Mouse (Mus musculus): ENCODE measurements around the gene Srebf2. TPM values are rescaled to one million over a fixed set of nuclear protein-coding genes. Genes with fewer than 3 reads are reported as not detected.

Gene Srebf2
- total and polyA plus RNA-seq, 3 experiments = 22.4 to 45.3 (median 24.2) TPM

DNA sequence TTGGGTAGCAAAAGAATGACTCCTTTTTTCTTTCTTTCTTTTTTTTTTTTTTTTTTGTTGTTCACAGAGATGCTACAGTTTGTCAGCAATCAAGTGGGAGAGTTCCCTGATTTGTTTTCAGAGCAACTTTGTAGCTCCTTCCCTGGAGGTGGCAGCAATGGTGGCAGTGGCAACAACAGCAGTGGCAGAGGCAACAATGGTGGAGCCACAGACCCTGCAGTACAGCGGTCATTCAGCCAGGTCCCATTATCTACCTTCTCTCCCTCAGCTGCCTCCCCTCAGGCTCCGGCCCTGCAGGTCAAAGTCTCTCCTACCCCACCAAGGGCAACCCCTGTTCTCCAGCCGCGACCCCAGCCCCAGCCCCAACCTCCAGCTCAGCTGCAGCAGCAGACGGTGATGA, 22.7 kb downstream of the Srebf2 start:
- intact Hi-C loops (cut with DNase I) = loop anchor here (5.0 kb wide), 1 partner anchor 42 kb away; the partner anchor contains the start of gene Ccdc134
- no peak for DNase-seq
- no peaks in the 10 kb centered on the region for H3K27me3 ChIP-seq (ENCODE audit: control insufficient read depth, insufficient read depth, low read length)
- no peaks in the 10 kb centered on the region for H3K36me3 ChIP-seq (ENCODE audit: control insufficient read depth, insufficient read depth, low read length)
- peaks cover 3% of the 10 kb centered on the region for H3K4me1 ChIP-seq (ENCODE audit: control insufficient read depth, insufficient read depth, low read length)
- H3K27ac ChIP-seq = no peak overlapping the region
- WGBS = 90% methylated on average over 5 of the region's 5 CpGs
- TF ChIP-seq POLR2A (IDR thresholded peaks at IDR 0.05; ENCODE audit: insufficient read depth, low read depth, low read length) (no peak), EP300 (IDR thresholded peaks at IDR 0.05; ENCODE audit: insufficient read depth, low read depth, low read length) (no peak), CTCF (IDR thresholded peaks at IDR 0.05) (no peak)
- H3K79me2 ChIP-seq (replicated peaks; ENCODE audit: control insufficient read depth, insufficient read depth, low read length) = peaks cover 2% of the 10 kb centered on the region; the same call in 1 of the 2 replicates
- no peak overlapping the region for H3K4me3 ChIP-seq
- no peak overlapping the region for H3K9ac ChIP-seq (ENCODE audit: low read depth, low read length)

DNA sequence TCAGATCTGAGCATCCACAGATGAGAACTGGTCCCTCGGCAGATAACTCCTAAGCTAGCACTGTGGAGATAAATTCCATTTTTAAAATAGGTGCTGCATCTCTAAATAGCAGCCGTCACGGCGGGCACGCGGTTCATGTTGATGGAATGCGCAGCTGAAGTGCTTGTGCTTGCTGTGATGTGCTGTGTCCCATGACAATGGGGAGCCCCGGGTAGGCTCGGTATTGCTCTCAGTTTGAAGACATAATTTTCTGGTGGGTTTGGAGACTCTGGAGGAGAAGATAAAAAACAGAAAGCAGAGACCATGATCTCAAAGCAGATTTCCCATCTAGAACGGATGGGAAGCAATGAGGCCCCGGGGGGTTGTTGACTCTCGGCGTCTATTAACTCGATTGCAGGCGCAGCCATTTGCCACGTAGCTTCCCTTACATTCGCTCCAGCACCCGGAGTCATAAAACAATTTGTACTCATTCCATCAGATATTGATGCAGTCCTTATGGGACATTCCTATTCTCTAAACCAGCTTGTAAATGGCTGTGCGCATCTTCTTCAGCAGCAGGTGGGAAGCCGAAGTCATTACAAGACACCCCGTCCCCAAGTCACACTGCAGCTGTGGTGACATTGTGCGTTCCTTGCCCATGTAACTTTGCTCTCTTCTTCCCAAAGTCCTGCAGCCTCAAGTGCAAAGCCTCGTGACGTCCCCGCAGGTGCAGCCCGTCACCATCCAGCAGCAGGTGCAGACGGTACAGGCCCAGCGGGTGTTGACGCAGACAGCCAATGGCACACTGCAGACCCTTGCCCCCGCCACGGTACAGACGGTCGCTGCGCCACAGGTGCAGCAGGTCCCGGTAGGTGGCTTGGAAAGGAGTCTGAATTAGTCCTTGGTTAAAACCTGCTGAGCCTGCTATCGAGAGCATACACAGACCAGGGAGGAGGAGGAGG, 23.7 kb downstream of the Srebf2 start:
- Histone ChIP-seq H3K9ac (ENCODE audit: low read depth, low read length) (no peak overlapping the region), H3K36me3 (ENCODE audit: control insufficient read depth, insufficient read depth, low read length) (no peaks in the 10 kb centered on the region), H3K27ac (no peak overlapping the region), H3K4me1 (ENCODE audit: control insufficient read depth, insufficient read depth, low read length) (peaks cover 3% of the 10 kb centered on the region), H3K27me3 (ENCODE audit: control insufficient read depth, insufficient read depth, low read length) (no peaks in the 10 kb centered on the region), H3K79me2 (replicated peaks; ENCODE audit: control insufficient read depth, insufficient read depth, low read length) (peaks cover 2% of the 10 kb centered on the region; the same call in 1 of the 2 replicates), H3K4me3 (no peak overlapping the region)
- DNase-seq = peak in 1 of 2 experiments; percentile 23
- TF ChIP-seq CTCF (IDR thresholded peaks at IDR 0.05) (no peak), POLR2A (IDR thresholded peaks at IDR 0.05; ENCODE audit: insufficient read depth, low read depth, low read length) (no peak)
- 82% methylated on average over 36 of the region's 36 CpGs for WGBS
- intact Hi-C loops (cut with DNase I) = no loop called here

DNA sequence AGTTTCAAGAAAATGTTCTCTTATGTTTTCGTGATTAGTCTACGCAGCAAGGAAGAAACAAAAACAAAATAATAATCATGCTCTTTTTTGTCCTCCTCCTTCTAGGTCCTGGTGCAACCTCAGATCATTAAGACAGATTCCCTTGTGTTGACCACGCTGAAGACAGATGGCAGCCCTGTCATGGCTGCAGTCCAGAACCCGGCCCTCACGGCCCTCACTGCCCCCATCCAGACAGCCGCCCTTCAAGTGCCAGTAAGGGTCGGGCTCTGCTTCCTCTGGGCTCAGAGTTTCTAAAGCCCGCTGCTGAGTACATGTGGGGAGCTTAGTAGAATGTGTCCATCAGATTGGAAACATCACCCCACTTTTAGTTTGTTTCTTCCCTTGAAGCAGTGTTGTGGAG, 25.7 kb downstream of the Srebf2 start:
- 81% methylated on average over 8 of the region's 8 CpGs for WGBS
- no peaks in the 10 kb centered on the region for H3K27me3 ChIP-seq (ENCODE audit: control insufficient read depth, insufficient read depth, low read length)
- H3K4me1 ChIP-seq (ENCODE audit: control insufficient read depth, insufficient read depth, low read length) = no peaks in the 10 kb centered on the region
- H3K27ac ChIP-seq = no peak overlapping the region
- H3K36me3 ChIP-seq (ENCODE audit: control insufficient read depth, insufficient read depth, low read length) = no peaks in the 10 kb centered on the region
- no peaks in the 10 kb centered on the region; the same call in 1 of the 2 replicates for H3K79me2 ChIP-seq (replicated peaks; ENCODE audit: control insufficient read depth, insufficient read depth, low read length)
- no peak for DNase-seq
- TF ChIP-seq EP300 (IDR thresholded peaks at IDR 0.05; ENCODE audit: insufficient read depth, low read depth, low read length) (no peak), CTCF (IDR thresholded peaks at IDR 0.05) (no peak), POLR2A (IDR thresholded peaks at IDR 0.05; ENCODE audit: insufficient read depth, low read depth, low read length) (no peak)
- H3K9ac ChIP-seq (ENCODE audit: low read depth, low read length) = no peak overlapping the region
- no peak overlapping the region for H3K4me3 ChIP-seq
- intact Hi-C loops (cut with DNase I) = no loop called here

DNA sequence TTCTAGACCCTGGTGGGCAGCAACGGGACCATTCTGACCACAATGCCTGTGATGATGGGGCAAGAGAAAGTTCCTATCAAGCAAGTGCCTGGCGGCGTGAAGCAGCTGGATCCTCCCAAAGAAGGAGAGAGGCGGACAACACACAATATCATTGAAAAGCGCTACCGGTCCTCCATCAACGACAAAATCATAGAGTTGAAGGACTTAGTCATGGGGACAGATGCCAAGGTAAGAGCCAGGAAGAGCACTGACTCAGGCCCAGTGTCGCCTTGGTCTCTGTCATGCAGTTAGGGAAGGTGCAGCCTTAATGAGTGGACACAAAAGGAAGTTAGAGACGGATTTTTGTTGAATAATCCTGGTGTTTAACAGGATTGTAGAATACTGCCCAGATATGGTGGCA, 28.1 kb downstream of the Srebf2 start:
- Histone ChIP-seq H3K36me3 (ENCODE audit: control insufficient read depth, insufficient read depth, low read length) (no peaks in the 10 kb centered on the region), H3K79me2 (replicated peaks; ENCODE audit: control insufficient read depth, insufficient read depth, low read length) (no peaks in the 10 kb centered on the region), H3K27ac (no peak overlapping the region), H3K4me3 (no peak overlapping the region), H3K27me3 (ENCODE audit: control insufficient read depth, insufficient read depth, low read length) (no peaks in the 10 kb centered on the region), H3K4me1 (ENCODE audit: control insufficient read depth, insufficient read depth, low read length) (no peaks in the 10 kb centered on the region), H3K9ac (ENCODE audit: low read depth, low read length) (no peak overlapping the region)
- TF ChIP-seq POLR2A (IDR thresholded peaks at IDR 0.05; ENCODE audit: insufficient read depth, low read depth, low read length) = no peak
- no peak for DNase-seq
- intact Hi-C loops (cut with DNase I) = no loop called here
- 90% methylated on average over 9 of the region's 9 CpGs for WGBS

DNA sequence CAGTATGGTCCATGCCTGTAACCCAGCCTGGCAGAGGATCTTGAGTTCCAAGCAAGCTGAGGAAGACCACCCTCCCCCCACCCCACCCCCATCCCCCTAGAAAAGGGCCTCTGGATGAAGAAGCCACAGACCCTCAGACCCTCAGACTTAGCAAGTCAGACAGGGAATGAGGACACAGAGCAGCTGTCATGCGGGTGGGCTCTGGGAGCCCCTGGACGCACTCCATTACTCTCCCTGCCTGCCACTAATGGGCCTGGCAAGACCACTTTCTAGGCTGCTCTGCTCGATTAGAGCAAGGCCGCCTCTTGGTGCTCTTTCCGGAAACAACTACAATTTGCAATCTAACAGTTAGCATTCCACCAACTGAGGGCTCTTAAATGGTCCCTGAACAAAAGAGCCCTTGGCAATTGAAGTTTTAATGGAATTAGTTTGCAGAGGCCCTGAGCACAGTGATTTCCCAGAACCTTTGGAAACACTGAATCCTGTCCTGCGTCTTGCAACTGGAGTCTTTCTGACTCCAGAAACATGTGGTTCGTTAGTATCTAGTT, 30.8 kb downstream of the Srebf2 start:
- 95% methylated on average over 7 of the region's 7 CpGs for WGBS
- Histone ChIP-seq H3K9ac (ENCODE audit: low read depth, low read length) (no peak overlapping the region), H3K27me3 (ENCODE audit: control insufficient read depth, insufficient read depth, low read length) (no peaks in the 10 kb centered on the region), H3K79me2 (replicated peaks; ENCODE audit: control insufficient read depth, insufficient read depth, low read length) (no peaks in the 10 kb centered on the region), H3K27ac (no peak overlapping the region), H3K4me1 (ENCODE audit: control insufficient read depth, insufficient read depth, low read length) (no peaks in the 10 kb centered on the region), H3K36me3 (ENCODE audit: control insufficient read depth, insufficient read depth, low read length) (no peaks in the 10 kb centered on the region), H3K4me3 (no peak overlapping the region)
- no peak for DNase-seq
- no peak for TF ChIP-seq POLR2A (IDR thresholded peaks at IDR 0.05; ENCODE audit: insufficient read depth, low read depth, low read length)
- no peak for TF ChIP-seq CTCF (IDR thresholded peaks at IDR 0.05)
- no peak for TF ChIP-seq EP300 (IDR thresholded peaks at IDR 0.05; ENCODE audit: insufficient read depth, low read depth, low read length)
- intact Hi-C loops (cut with DNase I) = no loop called here

DNA sequence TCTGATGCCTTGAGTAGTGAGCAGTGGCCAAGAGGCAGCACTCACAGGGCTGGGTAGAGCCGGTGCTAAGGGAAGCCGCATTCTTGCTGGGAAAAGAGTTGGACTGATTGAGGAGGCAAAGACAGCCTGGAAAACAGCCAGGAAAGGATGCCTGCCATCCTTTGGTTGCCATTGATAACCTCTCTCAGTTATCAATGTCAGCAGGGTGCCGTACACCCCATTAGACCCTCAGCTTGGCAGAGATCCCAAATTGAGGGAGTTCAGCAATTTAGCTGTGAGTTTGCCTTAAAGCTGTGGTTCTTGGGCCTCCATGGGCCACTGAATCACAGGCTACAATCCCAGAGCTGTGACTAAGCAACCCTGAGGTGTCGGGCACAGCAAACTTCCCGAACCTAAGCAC, 34.1 kb downstream of the Srebf2 start:
- no peak for TF ChIP-seq POLR2A (IDR thresholded peaks at IDR 0.05; ENCODE audit: insufficient read depth, low read depth, low read length)
- no peaks in the 10 kb centered on the region for H3K4me1 ChIP-seq (ENCODE audit: control insufficient read depth, insufficient read depth, low read length)
- intact Hi-C loops (cut with DNase I) = no loop called here
- H3K4me3 ChIP-seq = no peak overlapping the region
- H3K27me3 ChIP-seq (ENCODE audit: control insufficient read depth, insufficient read depth, low read length) = no peaks in the 10 kb centered on the region
- DNase-seq = no peak
- H3K36me3 ChIP-seq (ENCODE audit: control insufficient read depth, insufficient read depth, low read length) = no peaks in the 10 kb centered on the region
- no peak overlapping the region for H3K9ac ChIP-seq (ENCODE audit: low read depth, low read length)
- H3K79me2 ChIP-seq (replicated peaks; ENCODE audit: control insufficient read depth, insufficient read depth, low read length) = no peaks in the 10 kb centered on the region
- H3K27ac ChIP-seq = no peak overlapping the region
- 82% methylated on average over 5 of the region's 5 CpGs for WGBS
